Mouse (Mus musculus) fibroblast of lung, adult 2 months (primary cell): ENCODE results near the gene Gm44511.
A peak's percentile ranks its signal among the peaks of the same experiment; 100 is the strongest.
"Not testable (repeated sequence)": the region's sequence is repeated elsewhere in the genome, so short reads cannot be mapped to it uniquely, and the experiment has no call there.

ENCODE experiments used
- DNase-seq: peaks from one replicate; pipeline ENCODE4 v3.0.0-alpha.2; 2011; ENCODE audit warnings: low read depth

The Gm44511 gene

DNA sequence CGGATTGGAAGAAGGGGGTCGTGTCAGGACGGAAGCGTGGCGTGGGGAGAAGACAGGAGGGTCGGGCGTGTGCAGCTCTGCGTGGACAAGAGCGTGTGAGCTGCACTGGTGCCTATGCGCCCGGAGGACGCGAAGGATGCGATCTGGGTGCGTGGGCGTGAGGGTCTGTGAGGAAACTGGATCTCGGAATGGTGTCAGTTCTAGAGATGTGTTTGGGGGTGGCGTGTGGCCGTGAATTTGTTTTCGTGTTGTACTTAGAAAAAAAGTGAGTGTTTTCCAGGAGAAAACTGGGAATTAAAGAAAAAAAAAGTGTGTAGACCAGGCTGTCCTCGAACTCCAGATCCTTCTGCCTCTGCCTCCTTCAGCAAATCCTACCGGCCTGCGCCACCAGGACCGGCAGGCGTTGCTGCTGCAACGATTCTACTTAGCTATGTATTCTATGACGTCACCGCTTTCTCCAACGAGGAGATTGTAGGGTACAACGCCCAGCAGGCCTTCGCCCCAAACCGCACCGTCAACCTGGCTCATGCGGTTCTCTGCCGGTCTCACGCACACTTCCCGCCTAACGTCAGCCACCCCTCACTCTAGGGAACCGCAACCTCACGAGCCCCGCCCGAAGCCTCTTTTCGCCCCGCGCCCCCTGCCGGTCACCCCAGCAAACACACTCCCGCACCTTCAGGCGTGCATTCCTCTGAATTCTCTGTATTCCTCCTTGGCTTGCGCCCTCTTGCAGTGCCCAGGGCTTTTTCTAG, 26.8 kb downstream of the Gm44511 start:
- peak; percentile 83 for DNase-seq

DNA sequence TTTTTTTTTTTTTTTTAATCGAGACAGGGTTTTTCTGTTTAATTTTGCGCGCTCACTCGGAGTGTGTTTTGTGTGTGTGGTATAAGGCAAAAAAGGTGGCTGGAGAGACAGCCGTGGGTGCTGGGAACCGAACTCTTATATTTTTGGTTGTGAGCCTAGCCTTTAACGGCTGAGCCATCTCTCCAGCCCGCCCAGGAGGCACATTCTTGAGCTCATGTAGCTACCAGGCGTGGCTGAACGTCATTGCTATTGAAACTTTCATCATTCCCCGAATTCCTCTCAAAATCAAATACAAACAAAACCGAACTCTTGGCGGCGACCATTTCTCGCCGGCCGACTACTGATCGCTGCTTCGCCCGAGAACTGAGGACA, 27.4 kb downstream of the Gm44511 start:
- DNase-seq, result peak; percentile 78

DNA sequence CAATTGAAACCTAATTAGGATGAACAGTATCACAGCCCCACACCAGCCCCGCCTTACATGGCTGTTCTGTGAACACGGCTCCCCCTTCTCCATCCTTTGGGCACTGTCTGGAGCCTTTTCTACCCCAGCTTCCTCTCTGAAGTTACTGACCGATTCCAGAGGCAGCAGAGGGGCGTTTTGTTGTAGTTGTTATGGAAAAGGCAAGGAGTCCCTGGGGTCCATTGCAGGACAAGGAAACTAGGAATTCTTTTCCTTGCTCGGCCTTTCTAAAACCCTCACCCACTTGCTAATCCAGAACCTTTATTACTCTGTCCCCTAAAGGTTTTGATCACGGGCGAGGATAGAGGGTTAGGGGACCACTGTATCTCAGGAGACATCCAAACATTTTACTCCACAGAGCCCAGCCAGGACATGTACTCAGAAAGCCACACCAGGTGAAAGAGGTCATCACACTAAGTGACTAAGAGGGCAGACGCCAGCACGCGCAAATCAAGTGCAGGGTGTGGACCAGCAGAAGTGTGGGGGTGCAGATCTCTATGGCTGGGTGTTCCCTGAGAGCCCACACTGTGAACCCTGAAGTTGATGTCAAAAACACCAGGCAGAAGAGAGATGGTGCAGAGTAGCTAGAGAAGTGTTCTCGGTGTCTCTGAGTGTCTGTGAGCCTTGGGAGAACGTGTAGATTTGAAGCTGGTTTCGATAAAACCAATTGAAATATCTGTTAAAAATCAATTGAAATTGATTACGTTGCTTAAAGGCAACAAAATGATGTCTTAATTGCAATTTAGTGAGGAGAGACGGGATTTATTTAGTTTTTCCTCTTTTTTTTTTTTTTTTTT, 28.0 kb downstream of the Gm44511 start:
- no peak for DNase-seq

DNA sequence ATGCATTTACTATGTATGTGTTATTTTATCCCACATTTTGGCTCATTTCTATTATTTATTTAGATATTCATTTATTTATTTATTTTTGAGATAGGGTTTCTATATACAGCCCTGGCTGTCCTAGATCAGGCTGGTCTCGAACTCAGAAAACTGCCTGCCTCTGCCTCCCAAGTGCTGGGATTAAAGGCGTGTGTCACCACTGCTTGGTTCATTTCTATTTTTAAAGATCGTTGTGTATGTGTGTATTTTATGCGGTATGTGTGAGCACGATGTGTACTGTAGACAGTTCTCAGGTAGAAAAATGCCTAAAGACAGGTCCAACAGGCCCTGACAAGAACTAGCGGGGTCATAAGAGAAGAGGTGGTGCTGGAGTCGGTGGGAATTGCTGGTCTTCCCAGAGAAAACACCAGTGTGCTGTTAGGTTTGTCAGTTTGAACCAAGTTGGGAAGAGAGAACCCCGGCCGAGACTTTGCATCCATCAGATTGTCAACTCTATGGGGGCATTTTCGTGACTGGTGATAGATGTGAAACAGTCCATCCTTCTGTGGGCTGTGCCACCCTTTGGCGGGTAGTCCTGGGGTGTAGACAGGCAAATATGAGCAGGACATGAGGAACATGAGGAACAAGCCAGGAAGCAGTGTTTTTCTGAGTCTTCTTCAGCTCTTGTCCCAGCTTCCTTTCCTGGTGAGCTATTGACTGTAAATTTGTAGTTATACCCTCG, 28.8 kb downstream of the Gm44511 start:
- DNase-seq, result no peak

GRCm38 (mm10) chr6:128796321-128796955, 29.7 kb downstream of the Gm44511 start:
- DNase-seq, result no peak

- DNase-seq, result no peak
Observed at GRCm38 (mm10) chr6:128793734-128794133, 32.4 kb downstream of the Gm44511 start.

DNA sequence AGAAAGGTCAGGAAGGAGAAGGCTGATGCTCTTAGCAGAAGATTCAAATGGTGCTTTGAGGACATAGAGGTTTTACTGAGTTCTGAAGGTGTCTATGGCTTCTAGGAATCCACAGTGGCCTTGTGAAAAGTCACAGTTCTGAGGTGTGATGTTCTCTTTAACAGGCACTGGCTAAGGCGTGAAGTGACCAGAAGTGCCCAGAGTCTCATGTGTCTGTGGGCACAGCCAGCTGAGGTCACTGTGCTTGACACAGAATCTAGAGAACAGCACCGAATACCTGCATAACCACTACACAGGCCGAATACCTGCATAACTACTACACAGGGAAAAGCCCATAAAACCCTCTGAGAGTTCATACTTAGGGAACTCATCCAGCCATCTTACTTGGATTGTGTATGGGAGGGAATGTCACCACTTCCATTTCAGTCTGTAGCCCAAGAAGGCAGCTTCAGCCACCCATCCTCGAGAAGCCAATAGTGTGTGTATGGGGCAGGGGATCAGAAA, 35.6 kb downstream of the Gm44511 start:
- not testable (repeated sequence) for DNase-seq

DNA sequence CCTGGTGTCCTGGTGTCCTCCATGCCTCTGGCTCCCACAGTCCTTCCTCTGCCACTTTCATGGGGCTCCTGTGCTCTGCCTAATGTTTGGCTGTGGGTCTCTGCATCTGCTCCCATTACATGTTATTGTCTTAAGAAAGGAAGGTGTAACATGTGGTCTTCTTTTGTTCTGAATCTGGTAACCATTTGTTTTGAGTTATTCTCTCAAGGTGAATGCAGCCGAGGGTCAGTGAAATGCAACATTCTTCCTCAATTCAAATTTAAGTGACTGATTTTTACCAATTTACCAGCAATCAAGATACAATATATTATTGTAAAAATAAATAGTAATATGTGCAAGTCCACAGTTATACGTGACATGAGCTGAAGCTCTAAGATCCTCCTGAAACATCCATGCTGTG, 37.0 kb downstream of the Gm44511 start, which contains the start of gene Klrb1c:
TSS of gene Klrb1c (minus strand) at position 101 of the 400 bp plus-strand sequence.
- no peak for DNase-seq

GRCm38 (mm10) chr6:128788517-128788916, 37.6 kb downstream of the Gm44511 start:
- no peak for DNase-seq

- not testable (repeated sequence) for DNase-seq
Observed at GRCm38 (mm10) chr6:128786396-128786795, 39.7 kb downstream of the Gm44511 start.

DNA sequence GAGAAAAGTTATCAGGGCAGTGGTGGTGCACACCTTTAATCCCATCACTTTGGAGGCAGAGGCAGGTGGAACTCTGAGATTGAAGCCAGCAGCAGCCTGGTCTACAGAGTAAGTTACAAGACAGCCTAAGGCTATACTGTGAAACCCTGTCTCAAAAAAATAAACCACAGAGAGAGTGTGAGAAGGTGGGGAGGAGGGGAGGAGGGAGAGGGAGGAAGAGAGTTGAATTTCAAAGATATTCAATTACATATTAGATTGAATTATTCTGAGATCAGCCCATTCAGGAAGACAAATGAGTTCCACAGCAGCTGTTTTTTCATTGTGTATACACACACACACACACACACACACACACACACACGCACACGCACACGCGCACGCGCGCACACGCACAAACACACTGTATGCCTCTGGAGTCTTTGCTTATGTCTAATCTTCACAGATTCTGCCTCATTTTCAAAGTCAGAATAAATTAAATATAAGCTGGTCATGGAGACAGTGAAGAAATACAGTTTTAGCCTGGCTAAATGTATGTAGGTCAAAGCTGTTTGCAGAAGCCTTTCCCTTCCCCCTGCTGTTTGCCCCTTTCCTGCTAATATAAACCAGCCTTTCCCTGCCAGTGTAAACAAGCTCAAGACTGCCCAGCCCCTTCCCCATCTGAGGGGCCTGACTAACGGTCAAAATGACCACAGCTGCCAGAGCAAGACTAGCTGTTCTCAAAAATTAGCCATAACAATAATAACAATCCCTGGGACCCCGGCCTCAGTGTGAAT, 56.4 kb downstream of the Gm44511 start:
- DNase-seq, result no peak

- DNase-seq, result no peak
Observed at GRCm38 (mm10) chr6:128768047-128768446, 58.1 kb downstream of the Gm44511 start.

DNA sequence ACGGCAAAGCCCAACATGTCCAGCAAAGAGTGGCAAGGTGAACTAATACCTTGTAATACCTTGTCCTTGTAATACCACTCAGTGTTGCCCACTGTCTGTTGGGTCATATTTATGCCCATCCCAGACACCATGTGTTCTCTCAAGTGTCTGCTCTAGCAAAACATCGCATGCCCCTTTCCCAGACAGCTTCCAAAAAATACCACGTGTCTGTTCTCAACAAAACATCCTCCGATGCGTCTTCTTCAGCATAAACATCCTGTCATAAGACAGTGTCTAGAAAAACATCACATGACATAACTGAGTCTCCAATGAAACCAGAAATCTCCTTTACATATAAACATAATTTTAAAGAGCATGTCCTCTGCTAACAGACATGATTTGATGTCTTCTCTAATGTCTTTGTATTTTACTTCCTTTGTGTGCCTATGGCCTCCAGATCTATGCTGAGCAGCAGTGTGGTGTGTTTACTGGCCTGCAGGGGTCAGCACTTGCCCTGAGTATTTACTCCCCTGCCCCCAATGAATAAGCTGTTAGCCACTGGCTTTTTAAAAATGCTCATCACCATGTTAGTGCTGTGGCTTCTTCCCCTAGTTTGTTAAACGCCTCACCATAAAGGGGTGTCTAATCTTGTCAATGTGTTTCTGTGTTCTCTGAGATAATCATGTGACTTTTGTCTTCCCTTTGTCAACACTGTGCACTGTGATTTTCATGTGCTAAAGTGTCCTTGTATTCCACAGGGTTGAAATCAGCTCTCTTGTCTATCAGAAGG, 59.4 kb downstream of the Gm44511 start:
- not testable (repeated sequence) for DNase-seq

DNA sequence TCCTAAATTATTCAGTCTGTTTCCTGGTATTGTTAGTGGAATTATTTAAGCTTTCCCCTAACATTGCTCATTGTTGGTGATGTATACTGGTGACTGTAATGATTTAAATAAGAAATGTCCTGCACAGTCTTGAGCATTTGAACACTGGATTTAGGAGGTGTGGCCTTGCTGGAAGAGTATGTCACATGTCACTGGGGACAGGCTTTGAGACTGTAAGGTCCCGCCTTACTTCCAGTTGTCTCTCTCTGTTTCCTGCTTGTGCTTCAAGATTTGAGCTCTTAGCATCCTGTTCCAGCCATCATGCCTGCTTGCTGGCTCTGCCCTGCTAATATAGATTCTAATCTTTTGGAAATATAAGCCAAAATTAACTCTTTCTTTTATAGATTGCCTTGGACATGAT, 60.9 kb downstream of the Gm44511 start:
- DNase-seq, result no peak

DNA sequence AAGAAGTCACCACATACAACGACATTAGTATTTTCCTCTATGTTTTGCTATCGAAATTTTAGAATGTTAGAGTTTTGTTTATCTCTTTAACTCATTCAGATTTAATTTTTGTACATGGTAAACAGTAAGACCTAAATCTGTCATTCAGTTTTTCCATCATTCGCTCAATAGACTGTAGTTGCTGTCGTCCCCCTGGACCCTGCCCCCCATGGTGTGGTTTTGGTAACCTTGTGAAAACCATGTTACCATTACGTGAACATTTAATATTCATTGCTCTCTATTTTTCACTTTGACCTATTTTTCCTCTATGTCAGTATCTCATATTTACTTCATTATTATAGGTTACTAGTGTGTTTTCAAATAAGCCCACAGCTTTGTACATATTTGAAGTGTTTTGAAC, 61.5 kb downstream of the Gm44511 start:
- DNase-seq, result no peak

DNA sequence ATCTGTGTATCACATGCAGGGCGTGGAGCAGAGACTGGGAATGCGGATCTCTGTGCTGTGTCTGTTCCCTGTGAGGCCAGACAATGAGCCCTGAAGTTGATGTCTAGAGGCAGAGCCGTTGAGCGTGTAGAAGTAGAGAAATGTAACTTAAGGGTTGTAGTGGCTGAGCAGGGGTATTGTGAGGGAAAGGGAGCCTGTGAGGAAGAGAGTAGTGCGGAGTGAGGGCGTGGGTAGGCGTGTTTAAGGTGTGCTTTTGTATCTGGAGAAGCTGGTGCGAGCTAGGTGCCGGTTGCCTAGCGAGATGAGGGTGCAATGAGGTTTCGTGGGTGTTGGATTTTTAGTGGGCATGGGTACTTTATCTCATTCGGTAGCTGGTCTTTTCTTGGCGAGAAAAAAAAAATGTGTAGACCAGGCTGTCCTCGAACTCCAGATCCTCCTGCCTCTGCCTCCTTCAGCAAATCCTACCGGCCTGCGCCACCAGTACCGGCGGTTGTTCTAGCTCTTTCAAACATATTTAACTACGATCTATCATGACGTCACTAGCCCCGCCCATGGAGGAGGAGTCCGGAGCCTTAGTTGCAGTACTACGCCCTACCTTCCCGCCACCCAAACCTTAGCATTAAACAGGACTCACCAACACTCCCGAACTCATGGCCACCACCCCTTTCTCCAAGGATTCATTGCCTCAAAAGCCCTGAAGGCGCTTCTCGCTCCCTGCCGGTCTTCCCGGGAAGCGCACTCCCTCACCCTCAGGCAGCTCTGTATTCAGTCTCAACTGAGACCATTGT, 62.2 kb downstream of the Gm44511 start:
- peak; percentile 99 for DNase-seq

DNA sequence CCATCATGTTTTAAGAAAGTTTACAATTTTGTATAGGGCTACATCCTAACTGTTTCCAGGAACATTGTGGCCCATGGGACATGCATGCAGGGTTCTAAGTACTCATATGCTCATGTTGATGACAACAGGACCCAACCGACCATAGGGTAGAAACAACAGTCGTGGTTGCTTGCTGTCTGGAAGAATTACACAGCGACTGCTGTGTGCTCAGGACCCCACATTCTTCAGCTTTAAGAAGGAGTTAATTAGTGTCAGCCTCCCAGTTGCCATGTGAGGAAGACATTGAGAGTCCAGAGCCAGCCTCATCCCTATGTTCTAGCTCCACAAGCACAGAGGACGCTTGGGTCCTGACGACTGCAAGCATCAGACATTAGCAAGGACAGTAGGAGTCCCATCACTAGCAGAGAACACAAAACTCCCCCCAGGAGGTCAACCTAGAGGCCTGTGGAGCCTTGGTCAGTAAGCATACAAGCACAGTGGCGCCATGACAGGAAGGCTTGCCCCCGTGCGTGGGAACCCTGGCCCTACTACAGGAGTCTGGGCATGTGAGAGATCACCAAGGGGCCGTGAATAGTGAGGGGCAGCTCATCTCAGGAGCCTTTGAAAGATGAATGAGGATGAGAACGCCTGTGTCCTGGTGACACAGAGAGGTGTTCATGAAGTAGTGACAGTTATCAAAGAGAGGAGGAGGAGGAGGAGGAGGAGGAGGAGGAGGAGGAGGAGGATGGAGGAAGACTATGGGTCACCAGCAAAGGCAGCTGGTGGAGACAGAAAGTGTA, 63.0 kb downstream of the Gm44511 start:
- DNase-seq, result not testable (repeated sequence)

DNA sequence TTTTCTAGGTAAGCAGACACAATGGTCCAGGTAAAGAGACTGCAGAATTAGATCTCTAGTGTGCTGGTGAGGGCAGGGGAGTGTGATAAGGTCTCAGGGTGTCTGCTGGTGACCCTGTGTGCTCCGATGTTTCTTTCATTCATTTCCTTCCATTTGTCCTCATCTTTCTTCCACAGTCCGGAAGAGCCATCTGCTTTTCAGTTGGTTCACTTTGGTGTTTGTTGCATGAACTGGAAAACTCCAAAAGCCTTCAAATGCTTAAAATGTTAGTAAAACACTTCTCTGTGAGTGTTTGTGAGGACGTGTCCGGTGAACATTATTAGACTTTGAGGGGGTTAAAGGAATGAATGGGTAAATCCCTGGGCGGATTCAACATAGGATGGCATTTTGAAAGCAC, 65.0 kb downstream of the Gm44511 start:
- DNase-seq, result no peak
